Mouse (Mus musculus): ENCODE results near the gene Numbl. TPM values are rescaled to one million over a fixed set of nuclear protein-coding genes. Genes with fewer than 3 reads are reported as not detected.

The Numbl gene
- total RNA-seq, 1 experiment: 14.1 TPM

DNA sequence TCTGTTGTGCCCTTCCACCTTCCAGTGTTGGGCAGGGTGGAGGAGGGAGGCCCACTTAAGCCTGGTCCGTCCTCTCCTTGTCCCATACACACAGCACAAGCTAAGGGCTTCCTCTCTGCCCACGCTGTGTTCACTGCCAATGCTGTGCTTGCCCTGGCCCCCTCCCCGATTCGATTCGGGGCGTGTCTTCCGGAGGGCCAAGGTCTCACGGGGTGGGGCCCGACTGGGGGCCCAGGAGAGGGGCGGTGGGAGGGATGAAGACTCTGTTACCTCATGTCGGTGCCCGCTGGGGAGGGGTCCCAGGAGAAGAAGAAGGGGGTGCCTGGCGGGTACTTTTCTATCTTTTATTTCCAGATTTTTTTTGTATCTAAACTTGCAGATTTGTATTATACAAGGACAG, 23.5 kb downstream of the Numbl start:
- no peak overlapping the region for H3K27ac ChIP-seq (ENCODE audit: insufficient read depth, low read depth, low read length, poor library complexity, severe bottlenecking)
- H3K9ac ChIP-seq (ENCODE audit: insufficient read depth, low read depth, low read length, poor library complexity, severe bottlenecking): no peak overlapping the region
- peaks cover 2 to 8% of the 10 kb centered on the region in 2 experiments; a peak in 2 of 4 replicates for H3K4me1 ChIP-seq (ENCODE audit: control insufficient read depth in 2 of 2, insufficient read depth in 2 of 2, low read length in 2 of 2, poor library complexity in 1 of 2)
- no peak for TF ChIP-seq ZC3H11A (IDR thresholded peaks at IDR 0.05; ENCODE audit: borderline replicate concordance, low read depth, low read length)
- no peak for DNase-seq (ENCODE audit: low read depth, low spot score)
- H3K4me3 ChIP-seq (ENCODE audit: insufficient read depth in 1 of 2, low read depth in 1 of 2, low read length in 2 of 2, poor library complexity in 1 of 2, severe bottlenecking in 1 of 2): peak overlapping the region in 1 of 2 experiments; percentile 5; a peak in 1 of 4 replicates
- H3K9me3 ChIP-seq (ENCODE audit: control insufficient read depth, insufficient read depth, low read depth, low read length): no peaks in the 10 kb centered on the region
- in situ Hi-C loops (cut with MboI; ENCODE audit: low sequenced_read_pairs in 2 of 2, unreplicated experiment in 2 of 2): loop anchor here in 1 of 2 experiments (25.0 kb wide), 1 partner anchor 406 kb away; the partner anchor contains the start of gene Zfp607b
- peaks cover 23% of the 10 kb centered on the region; the same call in 1 of the 2 replicates for H3K36me3 ChIP-seq (ENCODE audit: control insufficient read depth, insufficient read depth, low read length, poor library complexity, severe bottlenecking)

DNA sequence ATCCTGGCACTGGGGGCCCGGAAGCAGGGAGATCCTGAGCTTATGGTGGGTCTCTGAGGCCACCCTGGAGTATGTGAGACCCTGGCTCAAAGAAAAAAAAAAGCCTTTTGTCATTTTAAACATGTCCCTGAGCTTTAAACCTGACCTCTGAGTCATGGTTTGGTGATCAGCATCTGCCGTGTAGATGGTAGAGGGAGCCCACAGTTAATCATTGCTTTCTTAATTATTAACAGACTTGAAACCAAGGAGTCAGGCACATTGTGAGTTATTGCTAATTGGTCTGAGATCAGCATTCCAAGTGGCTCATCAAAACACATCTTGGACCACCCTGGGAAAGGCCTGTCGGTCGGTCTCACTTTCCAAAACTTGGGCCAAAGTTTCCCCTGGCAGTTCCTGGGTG, 24.0 kb downstream of the Numbl start:
- Histone ChIP-seq H3K4me3 (ENCODE audit: insufficient read depth in 1 of 2, low read depth in 1 of 2, low read length in 2 of 2, poor library complexity in 1 of 2, severe bottlenecking in 1 of 2) (no peak overlapping the region), H3K36me3 (ENCODE audit: control insufficient read depth, insufficient read depth, low read length, poor library complexity, severe bottlenecking) (peaks cover 19% of the 10 kb centered on the region; the same call in 1 of the 2 replicates), H3K9me3 (ENCODE audit: control insufficient read depth, insufficient read depth, low read depth, low read length) (no peaks in the 10 kb centered on the region), H3K4me1 (ENCODE audit: control insufficient read depth in 2 of 2, insufficient read depth in 2 of 2, low read length in 2 of 2, poor library complexity in 1 of 2) (peaks cover 2 to 7% of the 10 kb centered on the region in 2 experiments; a peak in 1 of 4 replicates), H3K9ac (ENCODE audit: insufficient read depth, low read depth, low read length, poor library complexity, severe bottlenecking) (no peak overlapping the region), H3K27ac (ENCODE audit: insufficient read depth, low read depth, low read length, poor library complexity, severe bottlenecking) (no peak overlapping the region)
- in situ Hi-C loops (cut with MboI; ENCODE audit: low sequenced_read_pairs in 2 of 2, unreplicated experiment in 2 of 2): loop anchor here in 1 of 2 experiments (25.0 kb wide), 1 partner anchor 405 kb away; the partner anchor contains the start of gene Zfp607b
- no peak for DNase-seq (ENCODE audit: low read depth, low spot score)
- TF ChIP-seq CHD2 (IDR thresholded peaks at IDR 0.05; ENCODE audit: low read depth, low read length): no peak
- TF ChIP-seq ZNF384 (IDR thresholded peaks at IDR 0.05; ENCODE audit: low read depth, low read length): peak; percentile 44; the same call in 1 of the 2 replicates
- TF ChIP-seq ZC3H11A (IDR thresholded peaks at IDR 0.05; ENCODE audit: borderline replicate concordance, low read depth, low read length): no peak

DNA sequence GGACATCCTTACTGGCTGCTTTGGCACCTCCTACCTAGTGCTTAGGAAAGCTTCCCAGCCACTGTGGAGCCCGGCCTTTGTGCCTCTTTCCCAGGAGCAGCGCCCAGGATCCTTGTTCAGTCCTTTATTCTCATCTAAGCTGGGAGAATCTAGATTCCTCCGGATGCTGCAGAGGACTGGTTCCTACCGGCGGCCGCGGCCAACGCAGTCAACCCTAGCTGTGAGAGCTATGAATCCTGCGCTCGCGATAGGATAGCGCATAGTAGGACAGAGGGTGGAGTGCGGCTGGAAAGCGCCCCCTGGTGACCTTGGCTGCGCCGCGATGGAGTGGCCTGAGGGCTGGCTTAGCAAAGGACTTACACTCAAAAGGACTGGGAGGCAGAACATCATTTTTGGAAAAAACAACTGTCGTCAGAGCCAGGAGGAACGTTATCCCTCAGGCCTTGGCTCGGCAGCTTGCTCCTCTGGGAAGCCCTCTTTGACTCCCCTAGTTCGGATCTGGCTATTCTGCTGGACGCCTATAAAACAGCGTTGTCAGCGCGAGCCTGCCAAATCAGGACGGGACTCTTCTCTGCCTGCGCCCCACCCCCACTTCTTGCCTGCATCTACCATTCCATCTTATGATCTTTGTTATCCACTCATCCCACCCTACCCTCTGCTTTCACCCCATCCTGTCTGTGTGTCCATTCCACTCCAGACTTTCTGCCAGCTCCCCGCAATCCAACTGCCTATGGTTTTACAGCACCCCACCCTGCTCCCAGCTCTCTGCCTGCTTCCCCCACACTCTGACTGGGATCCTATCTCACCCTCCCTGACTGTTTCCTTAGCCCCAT, 26.8 kb downstream of the Numbl start:
- Histone ChIP-seq H3K9ac (ENCODE audit: insufficient read depth, low read depth, low read length, poor library complexity, severe bottlenecking) (peak overlapping the region; percentile 74), H3K27ac (ENCODE audit: insufficient read depth, low read depth, low read length, poor library complexity, severe bottlenecking) (peak overlapping the region; percentile 88), H3K36me3 (ENCODE audit: control insufficient read depth, insufficient read depth, low read length, poor library complexity, severe bottlenecking) (peaks cover 4% of the 10 kb centered on the region; the same call in 1 of the 2 replicates), H3K4me3 (ENCODE audit: insufficient read depth in 1 of 2, low read depth in 1 of 2, low read length in 2 of 2, poor library complexity in 1 of 2, severe bottlenecking in 1 of 2) (peak overlapping the region; percentile 54 to 72), H3K9me3 (ENCODE audit: control insufficient read depth, insufficient read depth, low read depth, low read length) (no peaks in the 10 kb centered on the region), H3K4me1 (ENCODE audit: control insufficient read depth in 2 of 2, insufficient read depth in 2 of 2, low read length in 2 of 2, poor library complexity in 1 of 2) (peaks cover 2 to 7% of the 10 kb centered on the region in 2 experiments; a peak in 1 of 4 replicates)
- in situ Hi-C loops (cut with MboI; ENCODE audit: low sequenced_read_pairs in 2 of 2, unreplicated experiment in 2 of 2): loop anchor here in 1 of 2 experiments (25.0 kb wide), 1 partner anchor 402 kb away; the partner anchor contains the start of gene Zfp607b
- TF ChIP-seq ZNF384 (IDR thresholded peaks at IDR 0.05; ENCODE audit: low read depth, low read length) (no peak), MAFK (IDR thresholded peaks at IDR 0.05; ENCODE audit: insufficient read depth, low read depth, low read length) (0 out of 2 replicates have a peak, but pooled peaks have one; percentile 45), ZC3H11A (IDR thresholded peaks at IDR 0.05; ENCODE audit: borderline replicate concordance, low read depth, low read length) (no peak), CHD2 (IDR thresholded peaks at IDR 0.05; ENCODE audit: low read depth, low read length) (peak; percentile 92)
- peak; percentile 90 for DNase-seq (ENCODE audit: low read depth, low spot score)

DNA sequence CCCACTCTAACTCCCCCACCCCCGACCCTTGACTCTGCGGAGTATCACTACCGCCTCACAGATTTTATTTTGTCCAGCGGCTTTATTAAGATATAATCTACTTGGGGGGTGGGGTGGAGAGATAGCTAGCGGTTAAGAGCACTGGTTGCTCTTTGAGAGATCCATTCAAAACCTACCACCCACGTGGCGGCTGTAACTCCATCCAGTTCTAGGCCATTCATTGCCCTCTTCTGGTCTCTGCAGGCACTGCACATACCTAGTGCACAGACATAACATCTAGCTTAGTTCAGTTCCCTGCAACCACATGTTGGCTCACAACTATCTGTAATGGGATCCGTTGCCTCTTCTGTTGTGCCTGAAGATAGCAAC, 27.4 kb downstream of the Numbl start:
- no peak for TF ChIP-seq MAFK (IDR thresholded peaks at IDR 0.05; ENCODE audit: insufficient read depth, low read depth, low read length)
- peak; percentile 60; the same call in 1 of the 2 replicates for TF ChIP-seq ZC3H11A (IDR thresholded peaks at IDR 0.05; ENCODE audit: borderline replicate concordance, low read depth, low read length)
- peak; percentile 86 for DNase-seq (ENCODE audit: low read depth, low spot score)
- in situ Hi-C loops (cut with MboI; ENCODE audit: low sequenced_read_pairs in 2 of 2, unreplicated experiment in 2 of 2): loop anchor here in 1 of 2 experiments (25.0 kb wide), 1 partner anchor 402 kb away; the partner anchor contains the start of gene Zfp607b
- peak overlapping the region; percentile 88 for H3K27ac ChIP-seq (ENCODE audit: insufficient read depth, low read depth, low read length, poor library complexity, severe bottlenecking)
- peaks cover under 1% of the 10 kb centered on the region; the same call in 1 of the 2 replicates for H3K36me3 ChIP-seq (ENCODE audit: control insufficient read depth, insufficient read depth, low read length, poor library complexity, severe bottlenecking)
- H3K9ac ChIP-seq (ENCODE audit: insufficient read depth, low read depth, low read length, poor library complexity, severe bottlenecking): peak overlapping the region; percentile 72
- H3K9me3 ChIP-seq (ENCODE audit: control insufficient read depth, insufficient read depth, low read depth, low read length): no peaks in the 10 kb centered on the region
- peak overlapping the region; percentile 54 to 72 for H3K4me3 ChIP-seq (ENCODE audit: insufficient read depth in 1 of 2, low read depth in 1 of 2, low read length in 2 of 2, poor library complexity in 1 of 2, severe bottlenecking in 1 of 2)
- H3K4me1 ChIP-seq (ENCODE audit: control insufficient read depth in 2 of 2, insufficient read depth in 2 of 2, low read length in 2 of 2, poor library complexity in 1 of 2): peaks cover 2 to 7% of the 10 kb centered on the region in 2 experiments; a peak in 1 of 4 replicates
